Mouse (Mus musculus) liver, adult 2 months (tissue): ENCODE measurements at regions not wholly inside any gene's neighbourhood (a gene's known extent, or its start where the extent isn't known, plus 50 kb on each side); places are given as distances from the start of the nearest gene placed in this dataset.

Experiments
- CTCF ChIP-seq: fragments of 200-500 bp; IDR thresholded peaks from 2 replicates; pipeline ENCODE4 v1.5.1; 2011; ENCODE audit warnings: low read depth, low read length, control low read depth
- POLR2A ChIP-seq: fragments of 200-500 bp; IDR thresholded peaks from 2 replicates; pipeline ENCODE4 v1.6.1; 2011; ENCODE audit warnings: low read length, control low read depth; ENCODE audit not compliant: insufficient read depth; ENCODE audit errors: extremely low read depth

DNA sequence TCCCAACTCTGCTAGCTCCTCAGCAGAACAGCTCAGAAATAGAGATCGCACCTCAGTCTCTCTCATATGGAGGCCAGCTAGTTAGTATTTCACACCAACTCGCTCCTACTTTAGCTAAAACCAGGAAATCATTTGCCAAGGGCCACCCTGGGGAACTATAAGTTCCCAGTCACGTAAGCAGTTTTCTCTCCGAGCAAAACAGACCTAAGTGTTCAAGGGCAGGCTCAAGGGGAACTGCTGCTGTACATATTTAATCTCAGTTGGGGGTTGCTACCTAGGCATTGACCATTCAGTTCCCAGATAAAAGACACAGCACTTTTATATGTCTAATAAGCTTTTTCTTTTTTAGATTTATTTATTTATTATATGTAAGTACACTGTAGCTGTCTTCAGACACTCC is 93.5 kb upstream of the Cpm start:
- TF ChIP-seq CTCF (no peak), POLR2A (no peak)
